Mouse (Mus musculus): ENCODE measurements at regions not wholly inside any gene's neighbourhood (a gene's known extent, or its start where the extent isn't known, plus 50 kb on each side); places are given as distances from the start of the nearest gene placed in this dataset.

DNA sequence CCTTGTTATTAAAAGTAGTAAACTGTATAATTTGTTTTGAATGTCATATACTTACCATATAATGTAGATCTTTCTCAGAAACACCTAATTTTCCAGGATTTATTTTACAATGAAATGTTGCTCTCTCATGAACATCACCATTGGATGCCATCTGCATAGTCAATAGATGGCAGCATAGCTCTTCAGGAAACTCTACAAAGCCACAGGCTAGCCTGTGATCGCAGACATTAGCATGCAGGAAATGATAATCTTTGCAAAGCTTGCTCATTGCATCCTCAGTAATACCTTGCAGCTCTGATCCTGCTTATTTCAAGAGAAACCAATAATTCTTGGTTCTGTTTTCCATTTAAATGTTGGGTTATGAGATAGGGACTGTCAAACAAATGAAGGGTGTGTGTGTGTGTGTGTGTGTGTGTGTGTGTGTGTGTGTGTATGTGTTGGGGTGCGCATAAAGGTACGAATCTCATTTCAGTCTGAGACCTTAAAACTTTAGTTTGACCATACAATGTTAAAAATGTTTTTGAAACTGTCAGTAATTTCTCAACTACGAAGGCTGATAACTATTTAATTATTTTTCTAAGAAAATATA is 1595.1 kb upstream of the Pcdh10 start:
- DNase-seq (ENCODE audit: low spot score), result peak; percentile 8

DNA sequence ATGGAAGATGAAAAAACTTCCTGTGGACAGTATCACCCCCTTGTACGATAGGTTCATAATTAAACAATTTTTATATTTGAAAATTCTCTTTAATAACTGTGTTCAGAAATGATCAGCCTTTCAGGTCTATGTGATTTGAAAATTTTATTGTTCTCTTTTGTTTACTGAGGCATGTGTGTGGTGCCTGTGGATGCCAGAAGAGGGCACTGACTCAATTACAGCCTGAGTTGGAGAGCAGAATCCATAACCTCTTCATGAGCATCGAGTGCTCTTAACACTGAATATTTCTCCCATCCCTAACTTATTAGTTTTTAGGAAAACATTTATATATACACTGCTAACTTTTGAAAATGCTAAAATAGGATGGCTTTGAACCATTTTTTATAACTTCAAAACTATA is 1594.0 kb upstream of the Pcdh10 start:
- no peak for DNase-seq (ENCODE audit: low spot score)
